12 mouse cellular contexts compared by ENCODE assay signal in the genomic region with DNA sequence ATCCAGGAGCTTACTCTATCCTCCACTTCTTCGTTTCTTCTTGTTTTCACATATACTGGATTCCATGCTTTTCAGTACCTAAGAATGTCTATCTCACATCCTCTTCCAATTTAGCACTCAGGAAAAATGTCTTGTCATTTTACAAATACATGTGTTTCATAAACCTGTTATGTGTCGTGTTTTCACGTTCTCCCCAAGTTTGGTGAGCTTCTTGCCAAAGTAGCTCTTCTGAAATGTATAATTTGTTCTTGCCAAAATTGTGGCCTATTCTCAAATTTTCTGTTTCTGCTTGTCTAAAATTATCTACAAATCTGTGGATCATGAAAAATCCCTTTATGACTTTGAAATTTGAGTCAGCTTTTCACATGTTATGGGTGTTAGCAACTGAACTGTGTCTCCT.
"Had no signal": no experiment of that assay in that cellular context is flagged by ENCODE, and none has a peak within 500 bp of the region (broad histone marks: within the 10 kb centered on the region; RNA-seq: fewer than 3 reads in every experiment).

No protein-coding gene starts in this region.

- DNase-seq: retina, postnatal 1 day; right cerebral cortex, adult 18-20 months; right cerebral cortex, postnatal 14 days; right cerebral cortex, postnatal 25 days; right cerebral cortex, postnatal 4 days; spleen, adult 18-20 months; thymus, adult 18-20 months; thymus, adult 2 months; thymus, postnatal 14 days; thymus, postnatal 25 days; thymus, postnatal 36 days; thymus, postnatal 4 days had no signal
